Mouse (Mus musculus) intestine, embryonic 16.5 days (tissue): ENCODE results near the gene Rrn3. TPM values are rescaled to one million over a fixed set of nuclear protein-coding genes. Genes with fewer than 3 reads are reported as not detected.
A peak's percentile ranks its signal among the peaks of the same experiment; 100 is the strongest.

Experiments used
- ATAC-seq: fragments of 200-750 bp; cut with Nextera tagmentation; 2 replicates; pipeline ENCODE4 v1.8.0; 2017; ENCODE audit warnings: moderate TSS enrichment, moderate library complexity
- H3K27ac ChIP-seq: fragments of 300-500 bp; sonication (generic); 2 replicates; pipeline ENCODE4 v1.5.1; 2014; ENCODE audit warnings: mild to moderate bottlenecking, low read length
- H3K27me3 ChIP-seq: fragments of 300-500 bp; sonication (generic); replicated peaks from 2 replicates; pipeline ENCODE4 v1.6.1; 2014; ENCODE audit warnings: low read length, control low read depth, mixed read lengths; ENCODE audit not compliant: control insufficient read depth, insufficient read depth
- H3K36me3 ChIP-seq: fragments of 300-500 bp; sonication (generic); 2 replicates; pipeline ENCODE4 v1.6.1; 2014; ENCODE audit warnings: low read length, control low read depth; ENCODE audit not compliant: control insufficient read depth, insufficient read depth
- H3K4me1 ChIP-seq: fragments of 300-500 bp; sonication (generic); 2 replicates; pipeline ENCODE4 v1.6.1; 2014; ENCODE audit warnings: low read length, control low read depth, mixed read lengths; ENCODE audit not compliant: control insufficient read depth, insufficient read depth
- H3K4me2 ChIP-seq: fragments of 300-500 bp; sonication (generic); 2 replicates; pipeline ENCODE4 v1.6.1; 2014; ENCODE audit warnings: low read depth, low read length, control low read depth
- H3K4me3 ChIP-seq: fragments of 300-500 bp; sonication (generic); 2 replicates; pipeline ENCODE4 v1.5.1; 2014; ENCODE audit warnings: mild to moderate bottlenecking, low read length
- H3K9ac ChIP-seq: fragments of 300-500 bp; sonication (generic); 2 replicates; pipeline ENCODE4 v1.6.1; 2014; ENCODE audit warnings: low read depth, low read length
- H3K9me3 ChIP-seq: fragments of 300-500 bp; sonication (generic); 2 replicates; pipeline ENCODE4 v1.6.1; 2016; ENCODE audit warnings: low read length, control low read depth; ENCODE audit not compliant: control insufficient read depth
- WGBS: fragments of 180-500 bp; shearing (Covaris S2); extraction: QIAGEN DNeasy Blood & Tissue Kit; methylation state at CpG from one replicate; pipeline ENCODE4 v1.1.7; 2014; 5-methylcytosine and 5-hydroxymethylcytosine counted together
- polyA plus RNA-seq: library from polyadenylated mRNA; unstranded; fragments of >200 nt; fragmentation: Nextera tagmentation; extraction: Ambion mirVana; gene quantifications from 2 replicates; pipeline ENCODE4 v1.2.1, GENCODE M21; 2015

The Rrn3 gene
- polyA plus RNA-seq, 1 experiment from 2014 or later = 46.1 TPM

GRCm38 (mm10) chr16:13808410-13808809 lies 27.9 kb downstream of the Rrn3 start:
- H3K4me3 ChIP-seq = no peak overlapping the region
- H3K36me3 ChIP-seq = peaks cover 30% of the 10 kb centered on the region
- H3K9ac ChIP-seq = no peak overlapping the region
- H3K27me3 ChIP-seq = no peaks in the 10 kb centered on the region
- H3K4me1 ChIP-seq = no peaks in the 10 kb centered on the region
- no peak overlapping the region for H3K27ac ChIP-seq
- no peak overlapping the region for H3K4me2 ChIP-seq
- 0 out of 2 replicates have a peak, but pooled peaks have one; percentile 49 for ATAC-seq
- 87% methylated on average over 7 of the region's 7 CpGs for WGBS
- H3K9me3 ChIP-seq = no peaks in the 10 kb centered on the region

GRCm38 (mm10) chr16:13812152-13812551 lies 31.6 kb downstream of the Rrn3 start:
- H3K36me3 ChIP-seq = peaks cover 22% of the 10 kb centered on the region
- no peak overlapping the region for H3K4me2 ChIP-seq
- H3K9me3 ChIP-seq = no peaks in the 10 kb centered on the region
- no peaks in the 10 kb centered on the region for H3K27me3 ChIP-seq
- no peak overlapping the region for H3K9ac ChIP-seq
- H3K27ac ChIP-seq = no peak overlapping the region
- no peak overlapping the region for H3K4me3 ChIP-seq
- H3K4me1 ChIP-seq = no peaks in the 10 kb centered on the region
- 97% methylated on average over 6 of the region's 6 CpGs for WGBS
- ATAC-seq = no peak

GRCm38 (mm10) chr16:13813200-13813599 lies 32.7 kb downstream of the Rrn3 start:
- Histone ChIP-seq H3K9ac (no peak overlapping the region), H3K27me3 (no peaks in the 10 kb centered on the region), H3K27ac (no peak overlapping the region), H3K4me2 (no peak overlapping the region), H3K9me3 (no peaks in the 10 kb centered on the region), H3K36me3 (peaks cover 21% of the 10 kb centered on the region; the same call in 1 of the 2 replicates), H3K4me3 (no peak overlapping the region), H3K4me1 (peaks cover 3% of the 10 kb centered on the region; the same call in 1 of the 2 replicates)
- WGBS = 96% methylated on average over 3 of the region's 3 CpGs
- no peak for ATAC-seq

- peaks cover 10% of the 10 kb centered on the region for H3K4me1 ChIP-seq
- under 1% methylated on average over 58 of the region's 58 CpGs for WGBS
- peak; percentile 97 for ATAC-seq
- H3K4me3 ChIP-seq = peak within 1 kb of the TSS; percentile 84
- H3K27ac ChIP-seq = peak within 1 kb of the TSS; percentile 94
- H3K4me2 ChIP-seq = peak within 1 kb of the TSS; percentile 81
- no peaks in the 10 kb centered on the region for H3K9me3 ChIP-seq
- H3K9ac ChIP-seq = peak within 1 kb of the TSS; percentile 83
- no peaks in the 10 kb centered on the region for H3K27me3 ChIP-seq
- no peaks in the 10 kb centered on the region for H3K36me3 ChIP-seq
Observed at GRCm38 (mm10) chr16:13818560-13819393, 38.3 kb downstream of the Rrn3 start, which contains the start of gene Ntan1. Ntan1 (plus strand) TSS chr16:13818845.

GRCm38 (mm10) chr16:13819394-13819743 lies 38.9 kb downstream of the Rrn3 start:
- WGBS = under 1% methylated on average over 36 of the region's 36 CpGs
- Histone ChIP-seq H3K27ac (peak overlapping the region; percentile 94), H3K4me2 (peak overlapping the region; percentile 81), H3K9me3 (no peaks in the 10 kb centered on the region), H3K36me3 (no peaks in the 10 kb centered on the region), H3K4me1 (peaks cover 10% of the 10 kb centered on the region), H3K4me3 (peak overlapping the region; percentile 84), H3K27me3 (no peaks in the 10 kb centered on the region), H3K9ac (peak overlapping the region; percentile 83)
- peak; percentile 74 for ATAC-seq

GRCm38 (mm10) chr16:13819806-13820500 lies 39.4 kb downstream of the Rrn3 start:
- Histone ChIP-seq H3K36me3 (no peaks in the 10 kb centered on the region), H3K27me3 (no peaks in the 10 kb centered on the region), H3K4me2 (peak overlapping the region; percentile 81), H3K9me3 (no peaks in the 10 kb centered on the region), H3K4me3 (peak overlapping the region; percentile 84), H3K27ac (peak overlapping the region; percentile 94), H3K9ac (peak overlapping the region; percentile 83), H3K4me1 (peaks cover 10% of the 10 kb centered on the region)
- ATAC-seq = no peak
- 24% methylated on average over 12 of the region's 12 CpGs for WGBS

GRCm38 (mm10) chr16:13820771-13821170 lies 40.3 kb downstream of the Rrn3 start:
- Histone ChIP-seq H3K4me2 (no peak overlapping the region), H3K9me3 (no peaks in the 10 kb centered on the region), H3K36me3 (no peaks in the 10 kb centered on the region), H3K4me3 (peak overlapping the region; percentile 84; the same call in 1 of the 2 replicates), H3K27ac (no peak overlapping the region), H3K4me1 (peaks cover 13% of the 10 kb centered on the region), H3K27me3 (no peaks in the 10 kb centered on the region), H3K9ac (no peak overlapping the region)
- ATAC-seq = no peak
- WGBS = 94% methylated on average over 5 of the region's 5 CpGs

- no peak overlapping the region for H3K27ac ChIP-seq
Observed at GRCm38 (mm10) chr16:13825781-13826490, 45.4 kb downstream of the Rrn3 start.

GRCm38 (mm10) chr16:13826511-13826910 lies 46.0 kb downstream of the Rrn3 start:
- Histone ChIP-seq H3K27me3 (no peaks in the 10 kb centered on the region), H3K9me3 (no peaks in the 10 kb centered on the region), H3K4me1 (peaks cover 3% of the 10 kb centered on the region; the same call in 1 of the 2 replicates), H3K36me3 (peaks cover 12% of the 10 kb centered on the region), H3K27ac (no peak overlapping the region), H3K4me3 (no peak overlapping the region), H3K4me2 (no peak overlapping the region), H3K9ac (no peak overlapping the region)
- no peak for ATAC-seq
- WGBS = 87% methylated on average over 4 of the region's 4 CpGs

More at GRCm38 (mm10) chr16:13825781-13826490, 45.4 kb downstream of the Rrn3 start:
- no peaks in the 10 kb centered on the region for H3K9me3 ChIP-seq
- 75% methylated on average over 7 of the region's 7 CpGs for WGBS
- no peak overlapping the region for H3K4me3 ChIP-seq
- H3K4me2 ChIP-seq = no peak overlapping the region
- no peaks in the 10 kb centered on the region for H3K27me3 ChIP-seq
- ATAC-seq = no peak
- H3K4me1 ChIP-seq = peaks cover 3% of the 10 kb centered on the region; the same call in 1 of the 2 replicates
- H3K9ac ChIP-seq = no peak overlapping the region
- H3K36me3 ChIP-seq = peaks cover 12% of the 10 kb centered on the region
